Mouse (Mus musculus) myocyte (in vitro differentiated cells): ENCODE data around the gene Ccdc86.

ENCODE experiments used
- CEBPB ChIP-seq: IDR thresholded peaks from 2 replicates; pipeline ENCODE4 v1.6.1; 2011; ENCODE audit warnings: mild to moderate bottlenecking, moderate library complexity; ENCODE audit not compliant: poor library complexity, insufficient read depth, severe bottlenecking
- E2F4 ChIP-seq: IDR thresholded peaks from one replicate; pipeline ENCODE4 v1.6.1; 2011; ENCODE audit warnings: mild to moderate bottlenecking, control low read depth, moderate library complexity; ENCODE audit not compliant: insufficient read depth
- MAX ChIP-seq: IDR thresholded peaks from one replicate; pipeline ENCODE4 v1.6.1; 2011; ENCODE audit warnings: low read depth, mild to moderate bottlenecking, control low read depth
- MYOD1 ChIP-seq, 3 experiments: IDR thresholded peaks; one replicate each; pipeline ENCODE4 v1.6.1; 2011; ENCODE audit warnings: control low read depth in 2 of 3, low read depth in 2 of 3, mild to moderate bottlenecking in 2 of 3, moderate library complexity in 1 of 3; ENCODE audit not compliant: insufficient read length in 2 of 3, control insufficient read depth in 1 of 3
- MYOG ChIP-seq, 3 experiments: IDR thresholded peaks; one replicate each; pipeline ENCODE4 v1.6.1; 2011; ENCODE audit warnings: control low read depth in 2 of 3, low read depth in 2 of 3, mild to moderate bottlenecking in 2 of 3; ENCODE audit not compliant: insufficient read length in 2 of 3, control insufficient read depth in 1 of 3, insufficient read depth in 1 of 3
- POLR2A ChIP-seq: IDR thresholded peaks from one replicate; pipeline ENCODE4 v1.6.1; 2011; ENCODE audit warnings: low read depth, mild to moderate bottlenecking, control low read depth, moderate library complexity; ENCODE audit not compliant: insufficient read length
- POLR2AphosphoS2 ChIP-seq: IDR thresholded peaks from one replicate; pipeline ENCODE4 v1.6.1; 2011; ENCODE audit warnings: low read depth, control low read depth; ENCODE audit not compliant: insufficient read length
- REST ChIP-seq: IDR thresholded peaks from one replicate; pipeline ENCODE4 v1.6.1; 2011; ENCODE audit warnings: mild to moderate bottlenecking, control low read depth, moderate library complexity; ENCODE audit not compliant: insufficient read depth, insufficient read length
- SRF ChIP-seq: IDR thresholded peaks from one replicate; pipeline ENCODE4 v1.6.1; 2011; ENCODE audit warnings: low read depth; ENCODE audit not compliant: control insufficient read depth, insufficient read length
- TCF12 ChIP-seq: IDR thresholded peaks from one replicate; pipeline ENCODE4 v1.6.1; 2011; ENCODE audit warnings: mild to moderate bottlenecking, control low read depth; ENCODE audit not compliant: poor library complexity, insufficient read depth, severe bottlenecking
- TCF3 ChIP-seq: IDR thresholded peaks from one replicate; pipeline ENCODE4 v1.6.1; 2011; ENCODE audit warnings: low read depth, control low read depth; ENCODE audit not compliant: insufficient read length
- USF1 ChIP-seq: IDR thresholded peaks from one replicate; pipeline ENCODE4 v1.6.1; 2011; ENCODE audit warnings: low read depth, mild to moderate bottlenecking, control low read depth, moderate library complexity

GRCm38 (mm10) chr19:10972660-10973059, 23.6 kb upstream of the Ccdc86 start:
- TF ChIP-seq POLR2A (no peak), MYOD1 (IDR thresholded peaks at IDR 0.05; ENCODE audit: control insufficient read depth in 1 of 3, insufficient read length in 2 of 3, low read depth in 2 of 3) (no peak), USF1 (no peak), POLR2AphosphoS2 (no peak), MAX (no peak), E2F4 (no peak), MYOG (IDR thresholded peaks at IDR 0.05; ENCODE audit: control insufficient read depth in 1 of 3, insufficient read depth in 1 of 3, insufficient read length in 2 of 3, low read depth in 2 of 3) (no peak), REST (no peak), CEBPB (no peak), TCF12 (no peak), TCF3 (no peak), SRF (no peak)
